Mouse (Mus musculus): ENCODE results near the gene Top3a. TPM values are rescaled to one million over a fixed set of nuclear protein-coding genes. Genes with fewer than 3 reads are reported as not detected.

Gene Top3a
- polyA plus RNA-seq, 1 experiment = 5.7 TPM

DNA sequence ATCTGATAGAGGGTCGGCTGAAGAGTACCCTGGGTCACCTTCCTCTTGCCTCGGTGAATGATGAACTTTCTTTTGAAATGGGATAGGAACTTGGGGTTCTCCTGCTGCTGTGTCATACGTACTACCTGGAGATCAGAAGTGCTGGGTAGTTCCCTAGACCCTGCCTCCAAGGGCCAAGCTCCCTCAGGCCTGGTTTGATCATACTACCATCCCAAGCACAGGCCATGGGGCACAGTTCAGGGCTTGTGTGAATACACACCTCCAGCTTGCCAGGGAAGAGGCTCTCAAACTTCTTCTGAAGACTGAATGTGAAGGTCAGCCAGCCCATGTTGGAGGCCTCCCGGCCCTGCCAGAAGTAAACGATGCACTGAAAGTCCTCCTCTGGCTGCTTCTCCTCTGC, 61.3 kb downstream of the Top3a start:
- TF ChIP-seq POLR2AphosphoS2 (IDR thresholded peaks at IDR 0.05; ENCODE audit: insufficient read length, low read depth) = peak; percentile 42
- no peak for TF ChIP-seq REST (IDR thresholded peaks at IDR 0.05; ENCODE audit: insufficient read depth, insufficient read length)
- H3K4me3 ChIP-seq = no peak overlapping the region
- H3K27me3 ChIP-seq (ENCODE audit: control insufficient read depth, insufficient read depth, insufficient read length) = no peaks in the 10 kb centered on the region
- H3K4me2 ChIP-seq (ENCODE audit: low read depth) = no peak overlapping the region
- H3ac ChIP-seq (ENCODE audit: control insufficient read depth, insufficient read length) = no peak overlapping the region
- no peaks in the 10 kb centered on the region for H3K79me2 ChIP-seq (ENCODE audit: control insufficient read depth, insufficient read depth)
- peaks cover 10% of the 10 kb centered on the region for H3K36me3 ChIP-seq (ENCODE audit: control insufficient read depth, insufficient read depth)

DNA sequence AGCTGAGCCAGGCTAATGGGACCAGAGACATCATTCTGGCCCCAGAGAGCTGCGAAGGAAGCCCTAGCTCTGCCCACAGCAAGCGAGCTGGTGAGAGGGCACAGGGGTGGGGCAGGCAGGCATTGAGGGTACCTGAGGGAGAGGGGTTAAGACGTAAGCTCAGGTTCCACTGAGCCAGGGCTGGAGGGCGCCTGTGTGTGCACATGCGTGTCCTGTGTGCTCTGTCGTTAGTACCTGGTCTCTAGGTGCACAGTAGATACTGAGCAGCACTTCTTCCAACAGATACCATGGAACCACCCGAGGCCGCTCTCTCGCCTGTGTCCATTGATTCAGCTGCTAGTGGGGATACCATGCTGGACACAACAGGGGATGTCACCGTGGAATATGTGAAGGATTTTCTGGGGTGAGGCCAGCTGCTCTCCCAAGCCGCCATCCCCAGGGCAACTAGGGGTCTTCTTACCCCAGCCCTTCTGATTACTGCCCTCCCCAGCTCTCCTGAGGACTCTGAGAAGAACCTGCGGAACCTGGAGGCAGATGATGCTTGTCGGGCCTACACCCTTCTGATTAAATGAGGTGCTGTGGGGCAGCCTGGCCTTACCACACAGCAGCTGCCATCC, 64.4 kb downstream of the Top3a start:
- Histone ChIP-seq H3K79me2 (ENCODE audit: control insufficient read depth, insufficient read depth) (no peaks in the 10 kb centered on the region), H3K4me2 (ENCODE audit: low read depth) (no peak overlapping the region), H3K27me3 (ENCODE audit: control insufficient read depth, insufficient read depth, insufficient read length) (no peaks in the 10 kb centered on the region), H3K4me3 (no peak overlapping the region), H3ac (ENCODE audit: control insufficient read depth, insufficient read length) (no peak overlapping the region), H3K36me3 (ENCODE audit: control insufficient read depth, insufficient read depth) (peaks cover 11% of the 10 kb centered on the region)
- TF ChIP-seq MYOD1 (IDR thresholded peaks at IDR 0.05; ENCODE audit: control insufficient read depth in 1 of 3, insufficient read length in 2 of 3, low read depth in 2 of 3) = peak in 1 of 3 experiments; percentile 16
- TF ChIP-seq USF1 (IDR thresholded peaks at IDR 0.05; ENCODE audit: low read depth) = no peak
- TF ChIP-seq SRF (IDR thresholded peaks at IDR 0.05; ENCODE audit: control insufficient read depth, insufficient read length, low read depth) = no peak
- TF ChIP-seq CEBPB (IDR thresholded peaks at IDR 0.05; ENCODE audit: insufficient read depth, poor library complexity, severe bottlenecking) = no peak
- peak; percentile 18 for TF ChIP-seq POLR2A (IDR thresholded peaks at IDR 0.05; ENCODE audit: insufficient read length, low read depth)
- no peak for TF ChIP-seq REST (IDR thresholded peaks at IDR 0.05; ENCODE audit: insufficient read depth, insufficient read length)
- no peak for TF ChIP-seq TCF12 (IDR thresholded peaks at IDR 0.05; ENCODE audit: insufficient read depth, poor library complexity, severe bottlenecking)
- peak; percentile 61 for TF ChIP-seq POLR2AphosphoS2 (IDR thresholded peaks at IDR 0.05; ENCODE audit: insufficient read length, low read depth)

DNA sequence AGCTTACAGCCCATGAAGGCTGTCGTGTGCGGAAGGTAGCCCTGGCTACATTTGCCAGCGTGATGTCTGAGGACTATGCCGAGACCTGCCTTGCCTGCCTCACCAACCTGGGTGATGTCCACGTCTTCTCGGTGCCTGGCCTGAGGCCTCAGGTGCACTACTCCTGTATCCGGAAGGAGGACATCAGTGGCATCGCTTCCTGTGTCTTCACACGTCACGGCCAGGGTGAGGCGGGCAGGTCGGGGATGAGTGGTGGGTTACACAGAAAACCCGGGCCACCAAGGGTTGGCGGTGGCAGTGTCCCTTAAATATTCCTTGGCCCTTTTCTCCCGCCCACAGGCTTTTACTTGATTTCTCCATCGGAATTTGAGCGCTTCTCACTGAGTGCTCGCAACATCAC, 65.1 kb downstream of the Top3a start:
- no peaks in the 10 kb centered on the region for H3K79me2 ChIP-seq (ENCODE audit: control insufficient read depth, insufficient read depth)
- peaks cover 11% of the 10 kb centered on the region for H3K36me3 ChIP-seq (ENCODE audit: control insufficient read depth, insufficient read depth)
- H3K4me2 ChIP-seq (ENCODE audit: low read depth) = no peak overlapping the region
- no peak for TF ChIP-seq REST (IDR thresholded peaks at IDR 0.05; ENCODE audit: insufficient read depth, insufficient read length)
- TF ChIP-seq POLR2AphosphoS2 (IDR thresholded peaks at IDR 0.05; ENCODE audit: insufficient read length, low read depth) = peak; percentile 70
- no peak for TF ChIP-seq MAX (IDR thresholded peaks at IDR 0.05; ENCODE audit: low read depth)
- no peak for TF ChIP-seq SRF (IDR thresholded peaks at IDR 0.05; ENCODE audit: control insufficient read depth, insufficient read length, low read depth)
- no peak overlapping the region for H3ac ChIP-seq (ENCODE audit: control insufficient read depth, insufficient read length)
- no peaks in the 10 kb centered on the region for H3K27me3 ChIP-seq (ENCODE audit: control insufficient read depth, insufficient read depth, insufficient read length)
- H3K4me3 ChIP-seq = no peak overlapping the region

DNA sequence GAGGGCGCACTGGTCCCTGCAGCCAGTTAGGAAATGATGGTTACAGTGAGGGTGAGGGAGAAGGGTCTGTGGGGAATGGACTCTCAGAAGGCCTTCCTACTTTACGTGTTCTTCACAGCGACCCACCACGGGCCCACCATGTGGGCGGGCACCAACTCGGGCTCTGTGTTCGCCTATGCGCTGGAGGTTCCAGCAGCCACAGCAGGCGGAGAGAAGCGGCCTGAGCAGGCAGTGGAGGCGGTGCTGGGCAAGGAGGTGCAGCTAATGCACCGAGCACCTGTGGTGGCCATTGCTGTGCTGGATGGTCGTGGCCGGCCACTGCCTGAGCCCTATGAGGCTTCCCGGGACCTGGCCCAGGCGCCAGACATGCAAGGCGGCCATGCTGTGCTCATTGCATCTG, 65.9 kb downstream of the Top3a start:
- TF ChIP-seq E2F4 (IDR thresholded peaks at IDR 0.05; ENCODE audit: insufficient read depth) (no peak), POLR2A (IDR thresholded peaks at IDR 0.05; ENCODE audit: insufficient read length, low read depth) (peak; percentile 19)
- Histone ChIP-seq H3ac (ENCODE audit: control insufficient read depth, insufficient read length) (no peak overlapping the region), H3K27me3 (ENCODE audit: control insufficient read depth, insufficient read depth, insufficient read length) (no peaks in the 10 kb centered on the region), H3K79me2 (ENCODE audit: control insufficient read depth, insufficient read depth) (no peaks in the 10 kb centered on the region), H3K4me3 (no peak overlapping the region), H3K36me3 (ENCODE audit: control insufficient read depth, insufficient read depth) (peaks cover 11% of the 10 kb centered on the region), H3K4me2 (ENCODE audit: low read depth) (no peak overlapping the region)

DNA sequence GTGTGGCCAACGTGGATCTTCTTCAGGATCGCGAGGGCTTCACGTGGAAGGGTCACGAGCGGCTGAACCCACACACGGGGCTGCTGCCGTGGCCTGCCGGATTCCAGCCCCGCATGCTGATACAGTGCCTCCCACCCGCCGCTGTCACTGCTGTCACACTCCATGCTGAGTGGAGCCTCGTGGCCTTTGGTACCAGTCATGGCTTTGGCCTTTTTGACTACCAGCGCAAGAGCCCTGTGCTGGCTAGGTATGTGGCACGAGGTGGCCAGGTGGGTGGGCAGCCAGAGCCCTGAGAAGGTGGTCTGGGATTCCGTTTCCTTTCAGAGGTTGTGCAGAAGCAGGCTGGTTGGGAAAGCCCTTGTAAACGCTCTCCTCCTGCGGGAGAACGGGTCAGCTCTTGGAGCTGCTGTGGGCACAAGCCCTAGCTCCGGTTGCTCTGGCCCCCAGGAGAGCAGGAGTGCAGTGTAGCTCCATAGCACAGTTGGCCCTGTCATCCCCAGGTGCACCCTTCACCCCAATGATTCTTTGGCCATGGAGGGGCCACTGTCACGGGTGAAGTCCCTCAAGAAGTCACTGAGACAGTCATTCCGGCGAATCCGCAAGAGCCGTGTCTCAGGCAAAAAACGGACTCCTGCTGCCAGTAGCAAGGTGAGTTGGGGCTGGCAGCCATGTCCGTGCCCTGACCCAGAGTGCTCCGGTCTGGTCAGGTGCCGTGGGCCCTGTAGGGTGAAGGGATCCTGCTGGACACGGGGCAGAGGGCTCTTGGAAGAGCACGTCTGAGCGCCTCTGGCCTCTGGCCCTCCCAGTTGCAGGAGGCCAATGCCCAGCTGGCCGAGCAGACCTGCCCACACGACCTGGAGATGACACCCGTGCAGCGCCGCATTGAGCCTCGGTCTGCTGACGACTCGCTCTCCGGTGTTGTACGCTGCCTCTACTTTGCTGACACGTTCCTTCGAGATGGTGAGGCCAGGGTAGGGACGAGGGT, 67.4 kb downstream of the Top3a start:
- Histone ChIP-seq H3K4me2 (ENCODE audit: low read depth) (no peak overlapping the region), H3K79me2 (ENCODE audit: control insufficient read depth, insufficient read depth) (peaks cover 3% of the 10 kb centered on the region), H3ac (ENCODE audit: control insufficient read depth, insufficient read length) (no peak overlapping the region), H3K4me3 (no peak overlapping the region), H3K36me3 (ENCODE audit: control insufficient read depth, insufficient read depth) (peaks cover 3% of the 10 kb centered on the region), H3K27me3 (ENCODE audit: control insufficient read depth, insufficient read depth, insufficient read length) (no peaks in the 10 kb centered on the region)
- no peak for TF ChIP-seq TCF12 (IDR thresholded peaks at IDR 0.05; ENCODE audit: insufficient read depth, poor library complexity, severe bottlenecking)
- TF ChIP-seq POLR2AphosphoS2 (IDR thresholded peaks at IDR 0.05; ENCODE audit: insufficient read length, low read depth) = no peak
- no peak for TF ChIP-seq MYOG (IDR thresholded peaks at IDR 0.05; ENCODE audit: control insufficient read depth in 1 of 3, insufficient read depth in 1 of 3, insufficient read length in 2 of 3, low read depth in 2 of 3)
- TF ChIP-seq CEBPB (IDR thresholded peaks at IDR 0.05; ENCODE audit: insufficient read depth, poor library complexity, severe bottlenecking) = no peak
- TF ChIP-seq TCF3 (IDR thresholded peaks at IDR 0.05; ENCODE audit: insufficient read length, low read depth) = no peak
- no peak for TF ChIP-seq MYOD1 (IDR thresholded peaks at IDR 0.05; ENCODE audit: control insufficient read depth in 1 of 3, insufficient read length in 2 of 3, low read depth in 2 of 3)
- TF ChIP-seq REST (IDR thresholded peaks at IDR 0.05; ENCODE audit: insufficient read depth, insufficient read length) = no peak
- no peak for TF ChIP-seq MAX (IDR thresholded peaks at IDR 0.05; ENCODE audit: low read depth)

Data from myocyte (in vitro differentiated cells).